Mouse (Mus musculus) embryonic facial prominence, embryonic 11.5 days (tissue): ENCODE measurements around the gene Ankrd13c. TPM values are rescaled to one million over a fixed set of nuclear protein-coding genes. Genes with fewer than 3 reads are reported as not detected.

ENCODE experiments used
- ATAC-seq: fragments of 200-750 bp; cut with Nextera tagmentation; replicated peaks from 2 replicates; pipeline ENCODE4 v1.8.0; 2017; ENCODE audit warnings: low read depth; ENCODE audit not compliant: insufficient number of reproducible peaks, low FRiP score, low TSS enrichment
- DNase-seq: peaks from one replicate; pipeline ENCODE4 v3.0.0-alpha.2; 2015; ENCODE audit warnings: low spot score
- H3K27ac ChIP-seq: fragments of 300-500 bp; sonication (generic); replicated peaks from 2 replicates; pipeline ENCODE4 v1.5.1; 2014; ENCODE audit warnings: mild to moderate bottlenecking, low read depth, low read length, control low read depth
- H3K27me3 ChIP-seq: fragments of 300-500 bp; sonication (generic); 2 replicates; pipeline ENCODE4 v1.6.1; 2014; ENCODE audit warnings: mild to moderate bottlenecking, low read length, moderate library complexity, mixed read lengths; ENCODE audit not compliant: control insufficient read depth, insufficient read depth
- H3K36me3 ChIP-seq: fragments of 300-500 bp; sonication (generic); replicated peaks from 2 replicates; pipeline ENCODE4 v1.6.1; 2014; ENCODE audit warnings: low read depth, mild to moderate bottlenecking, low read length, moderate library complexity, mixed read lengths; ENCODE audit not compliant: control insufficient read depth, insufficient read depth
- H3K4me1 ChIP-seq: fragments of 300-500 bp; sonication (generic); 2 replicates; pipeline ENCODE4 v1.6.1; 2014; ENCODE audit warnings: low read length, mixed read lengths; ENCODE audit not compliant: control insufficient read depth, insufficient read depth
- H3K4me2 ChIP-seq: fragments of 300-500 bp; sonication (generic); 2 replicates; pipeline ENCODE4 v1.6.1; 2014; ENCODE audit warnings: low read depth, mild to moderate bottlenecking, control low read depth, low read length, moderate library complexity
- H3K4me3 ChIP-seq: fragments of 300-500 bp; sonication (generic); 2 replicates; pipeline ENCODE4 v1.5.1; 2014; ENCODE audit warnings: low read depth, low read length, control low read depth
- H3K9ac ChIP-seq: fragments of 300-500 bp; sonication (generic); replicated peaks from 2 replicates; pipeline ENCODE4 v1.6.1; 2014; ENCODE audit warnings: mild to moderate bottlenecking, control low read depth, low read length
- H3K9me3 ChIP-seq: fragments of 300-500 bp; sonication (generic); replicated peaks from 2 replicates; pipeline ENCODE4 v1.6.1; 2016; ENCODE audit warnings: mild to moderate bottlenecking, low read length, inconsistent platforms, mixed read lengths; ENCODE audit not compliant: control insufficient read depth
- WGBS: fragments of 180-500 bp; shearing (Covaris S2); extraction: QIAGEN DNeasy Blood & Tissue Kit; methylation state at CpG from one replicate; pipeline ENCODE4 v1.1.7; 2014; 5-methylcytosine and 5-hydroxymethylcytosine counted together
- polyA plus RNA-seq: library from polyadenylated mRNA; unstranded; fragments of >200 nt; fragmentation: Nextera tagmentation; extraction: Ambion mirVana; gene quantifications from 2 replicates; pipeline ENCODE4 v1.2.1, GENCODE M21; 2014

Ankrd13c gene
- polyA plus RNA-seq, 1 experiment from 2014 or later = 15.9 TPM

DNA sequence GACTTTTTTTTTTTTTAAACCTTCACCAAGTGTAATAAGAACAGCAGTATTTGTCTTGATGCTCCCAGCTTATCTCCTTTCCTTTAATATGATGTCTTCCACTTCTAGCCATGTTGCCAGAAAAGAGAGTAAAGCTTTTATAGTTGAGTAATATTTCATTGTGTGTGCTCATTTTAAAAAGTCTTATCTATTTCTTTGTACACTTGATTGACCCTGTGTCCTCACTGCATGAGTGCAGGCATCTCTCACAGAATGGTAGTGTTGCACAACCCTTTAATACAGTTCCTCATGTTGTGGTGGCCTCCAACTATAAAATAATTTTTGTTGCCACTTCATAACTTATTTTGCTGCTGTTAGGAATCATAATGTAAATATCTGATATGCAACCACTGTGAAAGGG is 10.3 kb downstream of the Ankrd13c start:
- Histone ChIP-seq H3K9me3 (no peaks in the 10 kb centered on the region), H3K4me2 (no peak overlapping the region), H3K27ac (no peak overlapping the region), H3K9ac (no peak overlapping the region), H3K27me3 (no peaks in the 10 kb centered on the region), H3K36me3 (no peaks in the 10 kb centered on the region), H3K4me1 (no peaks in the 10 kb centered on the region), H3K4me3 (no peak overlapping the region)
- DNase-seq = no peak
- no peak for ATAC-seq

- H3K4me1 ChIP-seq = no peaks in the 10 kb centered on the region
- no peaks in the 10 kb centered on the region for H3K27me3 ChIP-seq
- no peaks in the 10 kb centered on the region for H3K36me3 ChIP-seq
- no peak overlapping the region for H3K4me3 ChIP-seq
- H3K9ac ChIP-seq = no peak overlapping the region
- H3K9me3 ChIP-seq = no peaks in the 10 kb centered on the region
- H3K27ac ChIP-seq = no peak overlapping the region
- DNase-seq (no peak), ATAC-seq (no peak)
- WGBS = 90% methylated on average over 2 of the region's 2 CpGs
- no peak overlapping the region for H3K4me2 ChIP-seq
Observed at GRCm38 (mm10) chr3:157971151-157971550, 24.1 kb downstream of the Ankrd13c start.

DNA sequence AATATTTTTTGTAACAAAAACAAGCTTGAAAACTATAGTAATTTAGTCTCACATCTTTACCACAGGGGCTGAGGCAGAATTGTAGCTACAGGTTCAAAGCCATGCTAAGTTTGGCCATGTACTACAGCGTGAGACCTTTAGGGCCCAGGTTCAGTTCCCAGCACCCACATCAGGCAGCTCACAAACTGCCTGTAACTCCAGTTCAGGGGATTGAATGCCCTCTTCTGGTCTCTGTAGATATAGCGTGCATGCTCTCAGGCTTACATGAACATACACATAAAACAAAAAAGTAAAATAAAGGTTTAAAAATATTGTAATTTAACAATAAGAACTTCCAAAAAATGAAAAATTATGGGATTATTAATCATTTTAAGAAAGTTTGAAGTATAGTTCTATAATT is 26.2 kb downstream of the Ankrd13c start:
- Histone ChIP-seq H3K27me3 (no peaks in the 10 kb centered on the region), H3K4me1 (no peaks in the 10 kb centered on the region), H3K4me3 (no peak overlapping the region), H3K9ac (no peak overlapping the region), H3K36me3 (no peaks in the 10 kb centered on the region), H3K27ac (no peak overlapping the region), H3K4me2 (no peak overlapping the region), H3K9me3 (no peaks in the 10 kb centered on the region)
- ATAC-seq (no peak), DNase-seq (no peak)
- WGBS = 99% methylated on average over 2 of the region's 2 CpGs

DNA sequence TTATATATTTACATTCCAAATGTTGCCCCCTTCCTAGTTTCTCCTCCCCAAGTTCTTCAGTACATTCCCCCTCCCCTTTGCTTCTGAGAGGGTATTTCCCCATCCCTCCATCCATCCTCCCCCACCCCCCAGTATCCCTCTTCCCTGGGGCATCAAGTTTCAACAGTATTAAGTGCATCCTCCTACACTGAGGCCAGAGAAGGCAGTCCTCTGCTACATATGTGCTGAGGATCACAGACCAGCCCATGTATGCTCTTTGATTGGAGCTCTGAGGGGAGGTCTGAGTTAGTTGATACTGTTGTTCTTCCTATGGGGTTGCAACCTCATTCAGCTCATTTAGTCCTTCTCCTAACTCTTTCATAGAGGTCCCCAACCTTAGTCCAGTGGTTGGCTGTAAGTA is 32.6 kb downstream of the Ankrd13c start:
- H3K4me2 ChIP-seq = no peak overlapping the region
- ATAC-seq (no peak), DNase-seq (no peak)
- H3K4me3 ChIP-seq = no peak overlapping the region
- H3K27me3 ChIP-seq = no peaks in the 10 kb centered on the region
- no peaks in the 10 kb centered on the region for H3K4me1 ChIP-seq
- H3K36me3 ChIP-seq = no peaks in the 10 kb centered on the region
- no peak overlapping the region for H3K27ac ChIP-seq
- no peaks in the 10 kb centered on the region for H3K9me3 ChIP-seq
- H3K9ac ChIP-seq = no peak overlapping the region

- Histone ChIP-seq H3K9me3 (no peaks in the 10 kb centered on the region), H3K9ac (no peak overlapping the region), H3K27ac (no peak overlapping the region), H3K36me3 (no peaks in the 10 kb centered on the region; the same call in 1 of the 2 replicates), H3K4me3 (no peak overlapping the region), H3K27me3 (no peaks in the 10 kb centered on the region), H3K4me1 (no peaks in the 10 kb centered on the region), H3K4me2 (no peak overlapping the region)
- ATAC-seq = no peak
- DNase-seq = no peak
Observed at GRCm38 (mm10) chr3:157993322-157993721, 46.3 kb downstream of the Ankrd13c start.

GRCm38 (mm10) chr3:157995726-157996125 is 48.7 kb downstream of the Ankrd13c start:
- no peaks in the 10 kb centered on the region for H3K4me1 ChIP-seq
- no peak overlapping the region for H3K4me3 ChIP-seq
- H3K27ac ChIP-seq = no peak overlapping the region
- no peak overlapping the region for H3K4me2 ChIP-seq
- 98% methylated on average over 2 of the region's 2 CpGs for WGBS
- H3K36me3 ChIP-seq = no peaks in the 10 kb centered on the region
- DNase-seq (no peak), ATAC-seq (no peak)
- no peaks in the 10 kb centered on the region for H3K9me3 ChIP-seq
- H3K9ac ChIP-seq = no peak overlapping the region
- H3K27me3 ChIP-seq = no peaks in the 10 kb centered on the region

- DNase-seq = no peak
- ATAC-seq = no peak
- WGBS = 51% methylated on average over 1 of the region's 1 CpGs
- no peak overlapping the region for H3K9ac ChIP-seq
- no peak overlapping the region for H3K27ac ChIP-seq
- H3K4me1 ChIP-seq = no peaks in the 10 kb centered on the region
- no peak overlapping the region for H3K4me2 ChIP-seq
- H3K27me3 ChIP-seq = no peaks in the 10 kb centered on the region
- H3K4me3 ChIP-seq = no peak overlapping the region
- H3K9me3 ChIP-seq = no peaks in the 10 kb centered on the region
- no peaks in the 10 kb centered on the region; the same call in 1 of the 2 replicates for H3K36me3 ChIP-seq
Observed at GRCm38 (mm10) chr3:157998742-157999369, 51.8 kb downstream of the Ankrd13c start.

DNA sequence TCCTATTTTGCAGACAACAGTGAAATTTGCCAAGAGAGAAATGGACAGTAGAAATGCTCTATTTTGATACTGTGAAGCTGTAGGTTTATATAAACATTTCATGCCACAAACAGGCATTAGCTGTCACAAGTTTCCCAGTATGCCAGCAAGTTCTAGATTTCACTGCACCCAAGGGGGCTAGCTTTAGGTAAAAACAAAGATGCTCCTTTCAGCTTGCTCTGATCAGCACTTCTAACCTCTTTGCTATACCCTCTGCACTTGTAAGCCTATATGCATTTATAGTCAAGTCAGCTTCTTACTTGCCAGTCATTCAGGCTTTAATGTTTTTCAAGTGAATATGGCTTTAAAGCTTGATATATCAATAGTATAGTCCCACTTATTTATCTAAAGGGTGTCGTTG is 61.6 kb downstream of the Ankrd13c start:
- WGBS = 77% methylated on average over 1 of the region's 1 CpGs
- ATAC-seq = no peak
- no peaks in the 10 kb centered on the region for H3K9me3 ChIP-seq
- H3K4me2 ChIP-seq = no peak overlapping the region
- H3K9ac ChIP-seq = no peak overlapping the region
- H3K27ac ChIP-seq = no peak overlapping the region
- H3K36me3 ChIP-seq = peaks cover under 1% of the 10 kb centered on the region
- DNase-seq = no peak
- no peaks in the 10 kb centered on the region for H3K27me3 ChIP-seq
- no peak overlapping the region for H3K4me3 ChIP-seq
- no peaks in the 10 kb centered on the region for H3K4me1 ChIP-seq
